Mouse (Mus musculus): ENCODE measurements at regions not wholly inside any gene's neighbourhood (a gene's known extent, or its start where the extent isn't known, plus 50 kb on each side); places are given as distances from the start of the nearest gene placed in this dataset.

- Histone ChIP-seq H3K9ac (replicated peaks; ENCODE audit: low read depth, low read length) (no peak overlapping the region), H3K27me3 (ENCODE audit: control insufficient read depth, insufficient read depth, low read length) (no peaks in the 10 kb centered on the region), H3K4me2 (ENCODE audit: low read depth, low read length) (no peak overlapping the region), H3K36me3 (ENCODE audit: control insufficient read depth, insufficient read depth, low read length) (no peaks in the 10 kb centered on the region), H3K4me1 (ENCODE audit: control insufficient read depth, insufficient read depth, low read length) (peaks cover 4% of the 10 kb centered on the region; the same call in 1 of the 2 replicates), H3K27ac (ENCODE audit: low read depth, low read length) (no peak overlapping the region), H3K9me3 (ENCODE audit: control insufficient read depth, low read length) (no peaks in the 10 kb centered on the region), H3K4me3 (ENCODE audit: low read depth, low read length) (no peak overlapping the region)
- no peak for ATAC-seq (ENCODE audit: low read depth)
- whole genome bisulfite sequencing: 77% methylated on average over 1 of the region's 1 CpGs
Measured at GRCm38 (mm10) chr1:42777416-42777815, 73.6 kb upstream of the Mrps9 start.

GRCm38 (mm10) chr1:42779761-42780160 is 71.3 kb upstream of the Mrps9 start:
- H3K36me3 ChIP-seq (ENCODE audit: control insufficient read depth, insufficient read depth, low read length): no peaks in the 10 kb centered on the region
- H3K4me1 ChIP-seq (ENCODE audit: control insufficient read depth, insufficient read depth, low read length): peaks cover 4% of the 10 kb centered on the region; the same call in 1 of the 2 replicates
- no peak overlapping the region for H3K4me3 ChIP-seq (ENCODE audit: low read depth, low read length)
- ATAC-seq (ENCODE audit: low read depth): no peak
- no peak overlapping the region for H3K4me2 ChIP-seq (ENCODE audit: low read depth, low read length)
- no peaks in the 10 kb centered on the region for H3K9me3 ChIP-seq (ENCODE audit: control insufficient read depth, low read length)
- no peak overlapping the region for H3K27ac ChIP-seq (ENCODE audit: low read depth, low read length)
- WGBS: 44% methylated on average over 5 of the region's 5 CpGs
- no peaks in the 10 kb centered on the region for H3K27me3 ChIP-seq (ENCODE audit: control insufficient read depth, insufficient read depth, low read length)
- H3K9ac ChIP-seq (replicated peaks; ENCODE audit: low read depth, low read length): no peak overlapping the region

- Histone ChIP-seq H3K27ac (ENCODE audit: low read depth, low read length) (no peak overlapping the region), H3K4me3 (ENCODE audit: low read depth, low read length) (no peak overlapping the region), H3K36me3 (ENCODE audit: control insufficient read depth, insufficient read depth, low read length) (no peaks in the 10 kb centered on the region), H3K4me1 (ENCODE audit: control insufficient read depth, insufficient read depth, low read length) (peaks cover 4% of the 10 kb centered on the region; the same call in 1 of the 2 replicates), H3K9ac (replicated peaks; ENCODE audit: low read depth, low read length) (no peak overlapping the region), H3K9me3 (ENCODE audit: control insufficient read depth, low read length) (no peaks in the 10 kb centered on the region), H3K27me3 (ENCODE audit: control insufficient read depth, insufficient read depth, low read length) (no peaks in the 10 kb centered on the region), H3K4me2 (ENCODE audit: low read depth, low read length) (peak overlapping the region; percentile 11; the same call in 1 of the 2 replicates)
- ATAC-seq (ENCODE audit: low read depth): no peak
- 45% methylated on average over 15 of the region's 15 CpGs for WGBS
Measured at GRCm38 (mm10) chr1:42780266-42780665, 70.8 kb upstream of the Mrps9 start.

GRCm38 (mm10) chr1:42781533-42781932 is 69.5 kb upstream of the Mrps9 start:
- Histone ChIP-seq H3K27ac (ENCODE audit: low read depth, low read length) (no peak overlapping the region), H3K4me3 (ENCODE audit: low read depth, low read length) (no peak overlapping the region), H3K4me1 (ENCODE audit: control insufficient read depth, insufficient read depth, low read length) (peaks cover 4% of the 10 kb centered on the region; the same call in 1 of the 2 replicates), H3K9ac (replicated peaks; ENCODE audit: low read depth, low read length) (no peak overlapping the region), H3K4me2 (ENCODE audit: low read depth, low read length) (no peak overlapping the region), H3K27me3 (ENCODE audit: control insufficient read depth, insufficient read depth, low read length) (no peaks in the 10 kb centered on the region), H3K9me3 (ENCODE audit: control insufficient read depth, low read length) (no peaks in the 10 kb centered on the region), H3K36me3 (ENCODE audit: control insufficient read depth, insufficient read depth, low read length) (no peaks in the 10 kb centered on the region)
- WGBS: 55% methylated on average over 8 of the region's 8 CpGs
- no peak for ATAC-seq (ENCODE audit: low read depth)

GRCm38 (mm10) chr1:42783072-42783672 is 67.9 kb upstream of the Mrps9 start:
- no peak for ATAC-seq (ENCODE audit: low read depth)
- no peak overlapping the region for H3K4me2 ChIP-seq (ENCODE audit: low read depth, low read length)
- H3K4me1 ChIP-seq (ENCODE audit: control insufficient read depth, insufficient read depth, low read length): peaks cover 4% of the 10 kb centered on the region; the same call in 1 of the 2 replicates
- 51% methylated on average over 7 of the region's 7 CpGs for WGBS
- no peaks in the 10 kb centered on the region for H3K27me3 ChIP-seq (ENCODE audit: control insufficient read depth, insufficient read depth, low read length)
- no peaks in the 10 kb centered on the region for H3K36me3 ChIP-seq (ENCODE audit: control insufficient read depth, insufficient read depth, low read length)
- no peak overlapping the region for H3K27ac ChIP-seq (ENCODE audit: low read depth, low read length)
- H3K4me3 ChIP-seq (ENCODE audit: low read depth, low read length): no peak overlapping the region
- H3K9me3 ChIP-seq (ENCODE audit: control insufficient read depth, low read length): no peaks in the 10 kb centered on the region
- H3K9ac ChIP-seq (replicated peaks; ENCODE audit: low read depth, low read length): no peak overlapping the region

GRCm38 (mm10) chr1:42787240-42787639 is 63.8 kb upstream of the Mrps9 start:
- no peaks in the 10 kb centered on the region for H3K36me3 ChIP-seq (ENCODE audit: control insufficient read depth, insufficient read depth, low read length)
- H3K4me1 ChIP-seq (ENCODE audit: control insufficient read depth, insufficient read depth, low read length): no peaks in the 10 kb centered on the region
- no peak overlapping the region for H3K4me2 ChIP-seq (ENCODE audit: low read depth, low read length)
- no peak overlapping the region for H3K4me3 ChIP-seq (ENCODE audit: low read depth, low read length)
- no peak overlapping the region for H3K27ac ChIP-seq (ENCODE audit: low read depth, low read length)
- no peak for ATAC-seq (ENCODE audit: low read depth)
- 88% methylated on average over 7 of the region's 7 CpGs for WGBS
- H3K9me3 ChIP-seq (ENCODE audit: control insufficient read depth, low read length): no peaks in the 10 kb centered on the region
- H3K9ac ChIP-seq (replicated peaks; ENCODE audit: low read depth, low read length): no peak overlapping the region
- H3K27me3 ChIP-seq (ENCODE audit: control insufficient read depth, insufficient read depth, low read length): no peaks in the 10 kb centered on the region

- H3K9ac ChIP-seq (replicated peaks; ENCODE audit: low read depth, low read length): no peak overlapping the region
- H3K4me2 ChIP-seq (ENCODE audit: low read depth, low read length): no peak overlapping the region
- no peak overlapping the region for H3K27ac ChIP-seq (ENCODE audit: low read depth, low read length)
- ATAC-seq (ENCODE audit: low read depth): no peak
- 0 out of 2 replicates have a peak, but pooled peaks cover 2% of the 10 kb centered on the region for H3K9me3 ChIP-seq (ENCODE audit: control insufficient read depth, low read length)
- H3K36me3 ChIP-seq (ENCODE audit: control insufficient read depth, insufficient read depth, low read length): no peaks in the 10 kb centered on the region
- H3K4me3 ChIP-seq (ENCODE audit: low read depth, low read length): no peak overlapping the region
- WGBS: 82% methylated on average over 6 of the region's 6 CpGs
- H3K27me3 ChIP-seq (ENCODE audit: control insufficient read depth, insufficient read depth, low read length): no peaks in the 10 kb centered on the region
- no peaks in the 10 kb centered on the region for H3K4me1 ChIP-seq (ENCODE audit: control insufficient read depth, insufficient read depth, low read length)
Measured at GRCm38 (mm10) chr1:42788413-42788812, 62.6 kb upstream of the Mrps9 start.
